Mouse (Mus musculus) cerebellum, postnatal 14 days (tissue): ENCODE data around the gene Lefty2.

Source experiments
- DNase-seq, 2 experiments: peaks; one replicate each; pipeline ENCODE4 v3.0.0; 2021; ENCODE audit warnings: mixed read lengths in 2 of 2

Lefty2 gene

GRCm38 (mm10) chr1:180902915-180903314, 10.0 kb downstream of the Lefty2 start:
- no peak for DNase-seq

GRCm38 (mm10) chr1:180903666-180904038, 10.7 kb downstream of the Lefty2 start:
- DNase-seq: no peak

GRCm38 (mm10) chr1:180904039-180904814, 11.3 kb downstream of the Lefty2 start, which contains the start of gene Pycr2:
Gene Pycr2, plus strand, starts transcription at chr1:180904293.
- DNase-seq: peak; percentile 97

- DNase-seq: no peak
Observed at GRCm38 (mm10) chr1:180904815-180905080, 11.8 kb downstream of the Lefty2 start.

- no peak for DNase-seq
Observed at GRCm38 (mm10) chr1:180905307-180905706, 12.4 kb downstream of the Lefty2 start.

- no peak for DNase-seq
Observed at GRCm38 (mm10) chr1:180905876-180906275, 13.0 kb downstream of the Lefty2 start.

GRCm38 (mm10) chr1:180906461-180907147, 13.7 kb downstream of the Lefty2 start:
- no peak for DNase-seq

- no peak for DNase-seq
Observed at GRCm38 (mm10) chr1:180911138-180911537, 18.2 kb downstream of the Lefty2 start.

- no peak for DNase-seq
Observed at GRCm38 (mm10) chr1:180911653-180912287, 18.9 kb downstream of the Lefty2 start.

GRCm38 (mm10) chr1:180912792-180913191, 19.9 kb downstream of the Lefty2 start:
- DNase-seq: no peak

GRCm38 (mm10) chr1:180913797-180914196, 20.9 kb downstream of the Lefty2 start:
- no peak for DNase-seq

- DNase-seq: no peak
Observed at GRCm38 (mm10) chr1:180916425-180916824, 23.5 kb downstream of the Lefty2 start.

- DNase-seq: no peak
Observed at GRCm38 (mm10) chr1:180917053-180917452, 24.1 kb downstream of the Lefty2 start.

GRCm38 (mm10) chr1:180919686-180920085, 26.8 kb downstream of the Lefty2 start:
- peak in 1 of 2 experiments; percentile 32 for DNase-seq

- no peak for DNase-seq
Observed at GRCm38 (mm10) chr1:180922273-180923048, 29.6 kb downstream of the Lefty2 start.

- no peak for DNase-seq
Observed at GRCm38 (mm10) chr1:180924737-180925136, 31.8 kb downstream of the Lefty2 start.

GRCm38 (mm10) chr1:180926286-180926685, 33.4 kb downstream of the Lefty2 start:
- DNase-seq: no peak

GRCm38 (mm10) chr1:180929599-180929998, 36.7 kb downstream of the Lefty2 start:
- no peak for DNase-seq

GRCm38 (mm10) chr1:180931106-180931505, 38.2 kb downstream of the Lefty2 start:
- no peak for DNase-seq

GRCm38 (mm10) chr1:180933659-180934058, 40.8 kb downstream of the Lefty2 start:
- DNase-seq: no peak

- DNase-seq: no peak
Observed at GRCm38 (mm10) chr1:180934467-180935419, 41.8 kb downstream of the Lefty2 start, which contains the start of gene Lefty1. Gene Lefty1, plus strand, starts transcription at chr1:180935022.
